8 mouse cellular contexts compared by ENCODE assay signal in the genomic region with DNA sequence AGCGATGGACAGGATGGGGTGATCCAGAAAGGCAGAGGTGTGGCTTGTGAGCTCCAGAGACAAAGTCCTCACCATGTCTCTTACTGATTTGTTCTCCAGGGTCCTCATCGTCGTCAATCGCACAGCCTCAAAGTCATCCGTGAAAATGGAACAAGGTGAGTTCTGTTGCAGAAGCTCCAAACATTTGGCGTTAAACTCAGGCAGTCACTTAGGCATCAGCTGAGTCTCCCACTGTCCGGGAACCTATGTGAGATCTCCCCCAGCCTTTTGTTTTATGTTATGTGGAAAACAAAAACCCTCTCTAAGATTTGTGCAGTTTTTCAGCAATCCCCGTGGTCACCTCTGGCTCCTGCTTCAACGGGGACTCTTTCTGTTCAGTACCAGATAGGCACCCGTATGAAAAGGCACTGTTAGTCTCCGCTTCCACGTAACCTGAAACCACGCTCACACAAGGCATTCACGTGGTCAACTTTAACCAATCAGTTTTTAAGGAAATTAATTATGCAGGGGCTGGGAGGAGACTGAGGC. TPM values are rescaled to one million over a fixed set of nuclear protein-coding genes. Genes with fewer than 3 reads are reported as not detected.
A peak's percentile ranks its signal among the peaks of the same experiment; 100 is the strongest.
DNase-seq lines count a peak whose midpoint lies in the region; ATAC-seq and TF ChIP-seq lines count a peak whose summit lies in the region.

No protein-coding gene starts in this region.

- peak; percentile 67; the same call in 1 of the 2 replicates for ATAC-seq in frontal cortex, adult (ENCODE audit: low TSS enrichment)
- peak; percentile 29; the same call in 1 of the 2 replicates for ATAC-seq in granulocyte monocyte progenitor cell, adult 5-6 weeks (replicated peaks; ENCODE audit: poor library complexity, severe bottlenecking)
- peak; percentile 89 for ATAC-seq in limb, embryonic 14.5 days (ENCODE audit: low FRiP score, low read depth)
- peak; percentile 90 for ATAC-seq in neural tube, embryonic 15.5 days (ENCODE audit: low FRiP score)

- TF ChIP-seq CTCF in bone marrow, adult 2 months (IDR thresholded peaks at IDR 0.05; ENCODE audit: control insufficient read depth, insufficient read depth, low read length): no peak

- TF ChIP-seq POLR2A in bone marrow, adult 2 months (IDR thresholded peaks at IDR 0.05; ENCODE audit: borderline replicate concordance, control insufficient read depth, low read depth, low read length): no peak
- no peak for TF ChIP-seq POLR2A in limb, embryonic 14.5 days (IDR thresholded peaks at IDR 0.05; ENCODE audit: borderline replicate concordance, extremely low read depth, insufficient read depth, insufficient read length)

- H3K27me3 ChIP-seq in limb, embryonic 14.5 days (ENCODE audit: control insufficient read depth, insufficient read depth, low read length): no peaks in the 10 kb centered on the region
- H3K27me3 ChIP-seq in neural tube, embryonic 15.5 days (replicated peaks): no peaks in the 10 kb centered on the region

- no peaks in the 10 kb centered on the region for H3K9me3 ChIP-seq in limb, embryonic 14.5 days (ENCODE audit: control insufficient read depth, low read length)
- no peaks in the 10 kb centered on the region for H3K9me3 ChIP-seq in neural tube, embryonic 15.5 days (replicated peaks)

- H3K4me1 ChIP-seq in bone marrow, adult 2 months (ENCODE audit: control insufficient read depth, insufficient read depth, low read length): peaks cover 2% of the 10 kb centered on the region
- H3K4me1 ChIP-seq in limb, embryonic 14.5 days (ENCODE audit: control insufficient read depth, insufficient read depth, low read length): no peaks in the 10 kb centered on the region
- H3K4me1 ChIP-seq in neural tube, embryonic 15.5 days: peaks cover 4% of the 10 kb centered on the region; the same call in 1 of the 2 replicates

- WGBS in bone marrow, adult 2 months: 31% methylated on average over 14 of the region's 14 CpGs
- 28% methylated on average over 14 of the region's 14 CpGs for WGBS in limb, embryonic 14.5 days
- WGBS in neural tube, embryonic 15.5 days: 30% methylated on average over 14 of the region's 14 CpGs

- 0 out of 2 replicates have a peak overlapping the region, but pooled peaks have one; percentile 25 for H3K9ac ChIP-seq in limb, embryonic 14.5 days (ENCODE audit: low read depth, low read length, severe bottlenecking)
- H3K9ac ChIP-seq in neural tube, embryonic 15.5 days (replicated peaks): peak overlapping the region; percentile 37; the same call in 1 of the 2 replicates

- no peak for DNase-seq in frontal cortex, postnatal 10 days (ENCODE audit: low spot score in 2 of 2)
- peak; percentile 73 for DNase-seq in limb, embryonic 14.5 days (ENCODE audit: low spot score)
- DNase-seq in right cerebral cortex, adult 2 months (ENCODE audit: low spot score in 2 of 2): no peak
- no peak for DNase-seq in adrenal gland, postnatal 25 days

- peak overlapping the region; percentile 42 for H3K4me2 ChIP-seq in limb, embryonic 14.5 days (replicated peaks; ENCODE audit: low read depth, low read length, severe bottlenecking)
- peak overlapping the region; percentile 54 for H3K4me2 ChIP-seq in neural tube, embryonic 15.5 days

- H3K36me3 ChIP-seq in limb, embryonic 14.5 days (ENCODE audit: control insufficient read depth, insufficient read depth, low read length): no peaks in the 10 kb centered on the region
- no peaks in the 10 kb centered on the region for H3K36me3 ChIP-seq in neural tube, embryonic 15.5 days

- no peak overlapping the region for H3K27ac ChIP-seq in bone marrow, adult 2 months (ENCODE audit: control insufficient read depth, insufficient read depth, low read depth, low read length, poor library complexity)
- H3K27ac ChIP-seq in limb, embryonic 14.5 days (replicated peaks; ENCODE audit: low read depth, low read length): no peak overlapping the region
- H3K27ac ChIP-seq in neural tube, embryonic 15.5 days (replicated peaks): peak overlapping the region; percentile 75

- peak overlapping the region; percentile 29 for H3K4me3 ChIP-seq in bone marrow, adult 2 months (replicated peaks; ENCODE audit: control insufficient read depth, low read depth, low read length)
- peak overlapping the region; percentile 27 for H3K4me3 ChIP-seq in limb, embryonic 14.5 days (replicated peaks; ENCODE audit: low read length)
- H3K4me3 ChIP-seq in neural tube, embryonic 15.5 days (replicated peaks): peak overlapping the region; percentile 34

RNA-seq across cellular contexts. Expression of a gene that starts 6.7 kb away (rescaled TPM):
- polyA plus RNA-seq in bone marrow, adult 2 months (2011; ENCODE audit: insufficient read depth, insufficient read length, low replicate concordance, missing spikeins): 1.5 TPM in 1 of 2 replicates, not detected in the other
- 5.2 TPM in 1 of 2 replicates, not detected in the other for total RNA-seq in granulocyte monocyte progenitor cell, adult 5-6 weeks (2014; fragmentation: Nextera tagmentation)
- total RNA-seq in granulocyte monocyte progenitor cell, adult 5-6 weeks (2017): not detected in 2 replicates
- 0.74 and 0.93 TPM in 2 replicates for polyA plus RNA-seq in limb, embryonic 14.5 days (2012; rRNA removed)
- polyA plus RNA-seq in limb, embryonic 14.5 days (2014; fragmentation: Nextera tagmentation; extraction: Ambion mirVana): 0.41 and 0.70 TPM in 2 replicates
- 0.72 and 2.1 TPM in 2 replicates for polyA plus RNA-seq in neural tube, embryonic 15.5 days (2015; fragmentation: Nextera tagmentation; extraction: Ambion mirVana)
- total RNA-seq in adrenal gland, postnatal 25 days (2021): 0.18 TPM in 1 of 2 replicates, not detected in the other

RNA-seq across cellular contexts. Expression of a gene that starts 27.5 kb away (rescaled TPM):
- 14.5 and 35.7 TPM in 2 replicates for polyA plus RNA-seq in bone marrow, adult 2 months (2011; ENCODE audit: insufficient read depth, insufficient read length, low replicate concordance, missing spikeins)
- total RNA-seq in granulocyte monocyte progenitor cell, adult 5-6 weeks (2014; fragmentation: Nextera tagmentation): 107 and 145 TPM in 2 replicates
- total RNA-seq in granulocyte monocyte progenitor cell, adult 5-6 weeks (2017): 77.5 and 108 TPM in 2 replicates
- 49.3 and 64.3 TPM in 2 replicates for polyA plus RNA-seq in limb, embryonic 14.5 days (2012; rRNA removed)
- 64.2 and 72.3 TPM in 2 replicates for polyA plus RNA-seq in limb, embryonic 14.5 days (2014; fragmentation: Nextera tagmentation; extraction: Ambion mirVana)
- polyA plus RNA-seq in neural tube, embryonic 15.5 days (2015; fragmentation: Nextera tagmentation; extraction: Ambion mirVana): 109 and 113 TPM in 2 replicates
- total RNA-seq in adrenal gland, postnatal 25 days (2021): 68.9 and 81.6 TPM in 2 replicates

RNA-seq across cellular contexts. Expression of a gene that starts 53.6 kb away (rescaled TPM):
- polyA plus RNA-seq in bone marrow, adult 2 months (2011; ENCODE audit: insufficient read depth, insufficient read length, low replicate concordance, missing spikeins): 11.9 and 18.4 TPM in 2 replicates
- total RNA-seq in granulocyte monocyte progenitor cell, adult 5-6 weeks (2014; fragmentation: Nextera tagmentation): 1.0 and 4.5 TPM in 2 replicates
- total RNA-seq in granulocyte monocyte progenitor cell, adult 5-6 weeks (2017): 2.6 and 4.2 TPM in 2 replicates
- 2.2 and 2.4 TPM in 2 replicates for polyA plus RNA-seq in limb, embryonic 14.5 days (2012; rRNA removed)
- 2.4 and 2.9 TPM in 2 replicates for polyA plus RNA-seq in limb, embryonic 14.5 days (2014; fragmentation: Nextera tagmentation; extraction: Ambion mirVana)
- 16.8 and 18.2 TPM in 2 replicates for polyA plus RNA-seq in neural tube, embryonic 15.5 days (2015; fragmentation: Nextera tagmentation; extraction: Ambion mirVana)
- total RNA-seq in adrenal gland, postnatal 25 days (2021): 3.4 and 5.1 TPM in 2 replicates

RNA-seq across cellular contexts. Expression of a gene that starts 53.9 kb away (rescaled TPM):
- polyA plus RNA-seq in bone marrow, adult 2 months (2011; ENCODE audit: insufficient read depth, insufficient read length, low replicate concordance, missing spikeins): 1.1 and 1.9 TPM in 2 replicates
- not detected in 2 replicates for total RNA-seq in granulocyte monocyte progenitor cell, adult 5-6 weeks (2014; fragmentation: Nextera tagmentation)
- total RNA-seq in granulocyte monocyte progenitor cell, adult 5-6 weeks (2017): 0.62 and 1.0 TPM in 2 replicates
- 0.09 and 0.26 TPM in 2 replicates for polyA plus RNA-seq in limb, embryonic 14.5 days (2012; rRNA removed)
- 0.12 and 0.14 TPM in 2 replicates for polyA plus RNA-seq in limb, embryonic 14.5 days (2014; fragmentation: Nextera tagmentation; extraction: Ambion mirVana)
- 0.15 and 0.41 TPM in 2 replicates for polyA plus RNA-seq in neural tube, embryonic 15.5 days (2015; fragmentation: Nextera tagmentation; extraction: Ambion mirVana)
- 4.5 and 4.8 TPM in 2 replicates for total RNA-seq in adrenal gland, postnatal 25 days (2021)

Comparison
In these comparisons a context has a peak if more than half of its experiments do, and no peak if none do; other contexts are left out.
1. ATAC-seq: peak in every context shown above with its lines; median percentile 90 in neural tube, embryonic 15.5 days; 89 in limb, embryonic 14.5 days; 67 in frontal cortex, adult; 29 in granulocyte monocyte progenitor cell, adult 5-6 weeks.